Mouse (Mus musculus): ENCODE data around the gene Serpinb6b.

DNA sequence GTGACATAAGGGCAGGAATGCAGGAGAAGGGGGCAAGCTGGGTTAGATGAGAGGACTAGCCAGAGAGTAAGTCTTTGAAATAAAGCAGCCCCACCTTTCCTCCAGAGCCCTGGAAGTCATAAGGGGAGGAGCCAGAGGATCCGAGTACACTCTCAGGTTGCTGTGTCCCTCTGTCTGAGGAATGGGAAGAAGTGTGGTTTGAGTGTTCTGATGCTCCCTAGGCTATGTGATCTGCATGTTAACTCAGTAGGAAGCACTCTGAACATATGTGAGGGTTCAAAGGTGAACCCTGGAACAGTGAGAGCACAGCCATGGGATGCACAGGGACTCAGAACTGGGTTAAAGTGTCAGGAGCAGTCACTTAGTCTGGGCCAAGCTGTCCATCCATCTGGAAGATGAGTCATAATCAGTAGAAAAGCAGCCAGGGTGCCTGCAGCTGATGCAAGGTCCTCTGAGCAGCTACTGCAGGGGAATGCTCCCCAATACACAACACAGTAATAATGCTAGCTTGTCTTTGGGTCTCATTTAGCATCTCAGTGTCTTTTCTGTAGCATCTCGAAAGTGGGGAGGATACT, 40.6 kb downstream of the Serpinb6b start:
- no peak for TF ChIP-seq POLR2AphosphoS2 (IDR thresholded peaks at IDR 0.05; ENCODE audit: insufficient read length, low read depth)
- TF ChIP-seq E2F4 (IDR thresholded peaks at IDR 0.05; ENCODE audit: insufficient read depth), result no peak
- 0 out of 2 replicates have a peak, but pooled peaks have one; percentile 46 for TF ChIP-seq CEBPB (IDR thresholded peaks at IDR 0.05; ENCODE audit: insufficient read depth, poor library complexity, severe bottlenecking)
- TF ChIP-seq MYOD1 (IDR thresholded peaks at IDR 0.05; ENCODE audit: control insufficient read depth in 1 of 3, insufficient read length in 2 of 3, low read depth in 2 of 3), result no peak
- no peak for TF ChIP-seq MAX (IDR thresholded peaks at IDR 0.05; ENCODE audit: low read depth)
- no peak for TF ChIP-seq POLR2A (IDR thresholded peaks at IDR 0.05; ENCODE audit: insufficient read length, low read depth)
- no peak for TF ChIP-seq USF1 (IDR thresholded peaks at IDR 0.05; ENCODE audit: low read depth)
- TF ChIP-seq TCF12 (IDR thresholded peaks at IDR 0.05; ENCODE audit: insufficient read depth, poor library complexity, severe bottlenecking), result no peak
- TF ChIP-seq SRF (IDR thresholded peaks at IDR 0.05; ENCODE audit: control insufficient read depth, insufficient read length, low read depth), result no peak
- no peak for TF ChIP-seq REST (IDR thresholded peaks at IDR 0.05; ENCODE audit: insufficient read depth, insufficient read length)
- no peak for TF ChIP-seq TCF3 (IDR thresholded peaks at IDR 0.05; ENCODE audit: insufficient read length, low read depth)

All from myocyte (in vitro differentiated cells).